Mouse (Mus musculus) gastrocnemius, adult 2 months (tissue): ENCODE data around the gene Igll1. TPM values are rescaled to one million over a fixed set of nuclear protein-coding genes. Genes with fewer than 3 reads are reported as not detected.
A peak's percentile ranks its signal among the peaks of the same experiment; 100 is the strongest.

Source experiments
- DNase-seq: peaks from one replicate; pipeline ENCODE4 v3.0.0; 2022
- H3K27ac ChIP-seq: fragments of 200-600 bp; 2 replicates; pipeline ENCODE4 v1.8.1; 2022; ENCODE audit warnings: mild to moderate bottlenecking
- H3K4me3 ChIP-seq: fragments of 200-600 bp; 2 replicates; pipeline ENCODE4 v1.8.1; 2022; ENCODE audit warnings: mild to moderate bottlenecking, moderate library complexity
- CTCF ChIP-seq: fragments of 200-600 bp; IDR thresholded peaks from 2 replicates; pipeline ENCODE4 v1.8.1; 2022; ENCODE audit warnings: antibody characterized with exemption, mild to moderate bottlenecking, moderate library complexity
- intact Hi-C: fragments of 180-260 bp; cut with DNase I; formaldehyde crosslinking; loops from one replicate; pipeline ENCODE4 v1.15.1; 2025
- total RNA-seq, 2 experiments: library from RNA; stranded (reverse); gene quantifications; 2 replicates each; pipeline ENCODE4 v1.2.3; 2021

The Igll1 gene
- total RNA-seq, 2 experiments from 2014 or later, result not detected

DNA sequence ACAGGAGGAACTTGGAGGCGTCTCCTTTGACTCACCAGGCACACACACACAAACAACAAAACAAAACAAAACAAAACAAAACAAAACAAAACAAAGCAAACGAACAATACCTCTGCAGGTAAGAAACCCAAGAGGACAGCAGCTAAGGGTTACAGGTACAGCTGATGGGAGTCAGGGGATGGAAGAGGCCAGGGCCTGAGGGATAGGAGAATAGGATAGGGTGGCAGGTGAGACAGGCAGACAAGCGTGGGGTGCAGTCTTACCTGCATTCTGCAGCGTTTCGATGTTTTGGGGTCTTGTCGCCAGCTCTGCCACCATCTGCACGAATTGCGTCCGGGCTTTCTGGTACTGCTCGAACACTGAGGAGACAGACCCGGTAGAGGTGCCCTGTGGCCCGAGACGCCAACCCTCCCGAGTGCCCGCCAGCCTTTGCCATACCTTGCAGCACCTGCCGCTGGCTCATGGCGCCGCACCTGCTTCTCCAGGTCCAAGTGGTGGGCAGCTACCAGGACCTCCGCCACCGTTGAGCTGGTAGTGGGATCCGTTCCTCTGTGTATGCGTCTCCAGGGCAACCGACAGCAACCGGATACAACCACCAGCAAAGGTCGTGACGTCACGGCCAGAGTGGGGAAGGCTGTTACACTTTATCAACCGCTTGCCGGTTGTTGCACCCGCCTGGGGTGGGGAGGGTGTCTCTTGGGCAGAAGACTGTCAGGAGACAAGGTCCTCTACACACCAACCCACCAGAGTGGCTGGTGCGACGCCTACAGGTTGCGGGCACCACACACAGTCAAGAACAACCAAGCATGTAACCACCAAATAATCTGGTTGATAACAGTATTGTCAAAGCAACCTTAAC is 34.8 kb downstream of the Igll1 start, which contains the start of gene Spag6l:
Gene Spag6l (minus strand): TSS at position 700 of the 859 bp plus-strand sequence.
- Histone ChIP-seq H3K27ac (no peak within 1 kb of the TSS), H3K4me3 (peak within 1 kb of the TSS; percentile 66)
- TF ChIP-seq CTCF, result no peak
- intact Hi-C loops, result no loop called here
- peak; percentile 24 for DNase-seq

DNA sequence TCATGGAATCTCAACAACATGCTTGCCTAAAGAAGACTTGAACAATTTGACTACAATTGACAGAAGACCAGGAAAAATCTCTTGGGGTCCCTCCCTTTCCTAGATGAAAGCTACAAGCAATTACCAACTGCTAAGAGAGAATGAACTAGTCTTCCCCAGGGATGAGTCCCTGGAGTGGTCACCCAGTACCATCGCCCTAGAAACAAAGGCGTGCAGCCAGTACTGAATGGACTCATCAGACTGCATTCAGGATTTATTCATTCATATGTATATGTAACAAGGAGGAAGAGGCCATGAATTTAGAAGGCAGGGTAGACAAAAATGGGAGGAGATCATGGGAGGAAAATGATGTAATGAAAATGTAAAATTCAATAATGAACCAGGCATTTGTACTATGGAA is 37.6 kb downstream of the Igll1 start:
- TF ChIP-seq CTCF, result no peak
- Histone ChIP-seq H3K27ac (no peak overlapping the region), H3K4me3 (no peak overlapping the region)
- DNase-seq, result no peak
- intact Hi-C loops, result no loop called here

DNA sequence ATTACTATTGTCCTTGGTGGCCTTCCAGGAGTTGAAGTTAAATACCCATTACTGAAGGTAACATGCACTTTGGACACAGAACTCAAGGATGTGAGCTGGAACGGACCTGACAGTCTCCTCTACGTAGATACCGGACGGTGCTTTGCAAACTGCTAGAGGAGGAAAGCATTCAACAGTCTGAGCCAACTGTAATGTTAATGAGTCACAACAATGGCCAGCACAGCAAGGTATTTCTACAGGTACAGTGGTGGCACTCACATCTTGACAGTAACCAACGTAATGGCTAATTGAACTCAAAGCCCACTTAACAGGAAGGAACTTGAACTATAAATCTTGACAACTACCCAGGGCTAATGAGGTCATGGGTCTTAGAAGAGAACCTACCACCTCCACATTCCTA is 38.3 kb downstream of the Igll1 start:
- Histone ChIP-seq H3K4me3 (no peak overlapping the region), H3K27ac (no peak overlapping the region)
- intact Hi-C loops, result no loop called here
- no peak for TF ChIP-seq CTCF
- no peak for DNase-seq

Other genes starting within 250 kb of the Igll1 start
- gene Olfr19, start 187.6 kb downstream of the Igll1 start, total RNA-seq, result not detected
- not detected for gene Spag6l, start 34.5 kb downstream of the Igll1 start, total RNA-seq
- gene Top3b, start 6.8 kb upstream of the Igll1 start, total RNA-seq, result 10 to 100 TPM; 19.9 to 22.5 TPM
- under 1 TPM in 1 of 2 experiments, not detected in 1; 0.42 TPM for gene Vpreb1, start 6.9 kb upstream of the Igll1 start, total RNA-seq
- gene Ppm1f, start 32.5 kb upstream of the Igll1 start, total RNA-seq, result 10 to 100 TPM in 1 of 2 experiments, 1 to 10 TPM in 1; 8.6 to 15.3 TPM
- 100 to 1,000 TPM in 1 of 2 experiments, 10 to 100 TPM in 1; 92.3 to 112 TPM for gene Mapk1, start 119.4 kb upstream of the Igll1 start, total RNA-seq
- gene Ypel1, start 205.7 kb upstream of the Igll1 start, total RNA-seq, result 1 to 10 TPM in 1 of 2 experiments, under 1 TPM in 1; 0.43 to 1.5 TPM
- gene Ppil2, start 247.3 kb upstream of the Igll1 start, total RNA-seq, result 10 to 100 TPM; 27.6 to 31.4 TPM